Mouse (Mus musculus) liver, embryonic 16.5 days (tissue): Measurements from ENCODE around the gene Adcy7. TPM values are rescaled to one million over a fixed set of nuclear protein-coding genes. Genes with fewer than 3 reads are reported as not detected.

Experiments used
- ATAC-seq: fragments of 200-750 bp; cut with Nextera tagmentation; 2 replicates; pipeline ENCODE4 v1.8.0; 2017; ENCODE audit warnings: low read depth, mild to moderate bottlenecking, moderate number of reproducible peaks, moderate library complexity
- H3K27ac ChIP-seq: fragments of 300-500 bp; sonication (generic); 2 replicates; pipeline ENCODE4 v1.5.1; 2014; ENCODE audit warnings: mild to moderate bottlenecking, low read length
- H3K27me3 ChIP-seq: fragments of 300-500 bp; sonication (generic); 2 replicates; pipeline ENCODE4 v1.6.1; 2014; ENCODE audit warnings: low read depth, low read length, mixed read lengths; ENCODE audit not compliant: control insufficient read depth, insufficient read depth
- H3K36me3 ChIP-seq: fragments of 300-500 bp; sonication (generic); 2 replicates; pipeline ENCODE4 v1.6.1; 2014; ENCODE audit warnings: mild to moderate bottlenecking; ENCODE audit not compliant: control insufficient read depth, insufficient read depth
- H3K4me1 ChIP-seq: fragments of 300-500 bp; sonication (generic); 2 replicates; pipeline ENCODE4 v1.6.1; 2014; ENCODE audit warnings: low read depth, low read length, mixed read lengths; ENCODE audit not compliant: control insufficient read depth
- H3K4me2 ChIP-seq: fragments of 300-500 bp; sonication (generic); 2 replicates; pipeline ENCODE4 v1.6.1; 2014; ENCODE audit warnings: low read depth, low read length, mixed read lengths
- H3K4me3 ChIP-seq: fragments of 300-500 bp; sonication (generic); 2 replicates; pipeline ENCODE4 v1.5.1; 2014; ENCODE audit warnings: low read depth, mild to moderate bottlenecking, low read length
- H3K9ac ChIP-seq: fragments of 300-500 bp; sonication (generic); 2 replicates; pipeline ENCODE4 v1.6.1; 2014; ENCODE audit warnings: low read depth, low read length
- H3K9me3 ChIP-seq: fragments of 300-500 bp; sonication (generic); replicated peaks from 2 replicates; pipeline ENCODE4 v1.6.1; 2016; ENCODE audit warnings: low read length; ENCODE audit not compliant: control insufficient read depth
- WGBS: fragments of 180-500 bp; shearing (Covaris S2); extraction: QIAGEN DNeasy Blood & Tissue Kit; methylation state at CpG from one replicate; pipeline ENCODE4 v1.1.7; 2014; ENCODE audit not compliant: insufficient replicate concordance; 5-methylcytosine and 5-hydroxymethylcytosine counted together
- polyA plus RNA-seq: library from polyadenylated mRNA; unstranded; fragments of >200 nt; fragmentation: Nextera tagmentation; extraction: Ambion mirVana; gene quantifications from 2 replicates; pipeline ENCODE4 v1.2.1, GENCODE M21; 2015

Gene Adcy7
- polyA plus RNA-seq, 1 experiment from 2014 or later: 18.5 TPM

DNA sequence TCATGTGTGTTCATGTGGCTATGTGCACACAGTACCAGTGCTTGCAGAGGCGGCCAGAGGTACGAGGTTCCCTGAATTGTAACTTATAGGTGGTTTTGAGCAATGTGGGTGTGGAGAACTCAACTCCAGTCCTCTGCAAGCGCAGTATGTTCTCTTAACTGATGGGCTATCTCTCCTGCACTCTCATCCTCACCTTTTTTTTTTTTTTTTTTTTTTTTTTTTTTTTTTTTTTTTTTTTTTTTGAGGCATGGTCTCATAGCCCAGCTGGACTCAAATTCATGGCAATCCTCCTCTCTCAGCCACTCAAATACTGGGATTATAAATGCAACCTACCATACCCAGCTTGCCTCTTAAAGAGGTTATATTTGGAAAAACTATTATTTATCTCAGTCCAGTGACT lies 58.6 kb downstream of the Adcy7 start:
- Histone ChIP-seq H3K4me3 (no peak overlapping the region), H3K36me3 (peaks cover 73% of the 10 kb centered on the region), H3K9me3 (no peaks in the 10 kb centered on the region), H3K4me1 (peaks cover 20% of the 10 kb centered on the region), H3K9ac (no peak overlapping the region), H3K4me2 (no peak overlapping the region), H3K27ac (no peak overlapping the region), H3K27me3 (no peaks in the 10 kb centered on the region)
- ATAC-seq: no peak
- WGBS: 56% methylated on average over 3 of the region's 3 CpGs

DNA sequence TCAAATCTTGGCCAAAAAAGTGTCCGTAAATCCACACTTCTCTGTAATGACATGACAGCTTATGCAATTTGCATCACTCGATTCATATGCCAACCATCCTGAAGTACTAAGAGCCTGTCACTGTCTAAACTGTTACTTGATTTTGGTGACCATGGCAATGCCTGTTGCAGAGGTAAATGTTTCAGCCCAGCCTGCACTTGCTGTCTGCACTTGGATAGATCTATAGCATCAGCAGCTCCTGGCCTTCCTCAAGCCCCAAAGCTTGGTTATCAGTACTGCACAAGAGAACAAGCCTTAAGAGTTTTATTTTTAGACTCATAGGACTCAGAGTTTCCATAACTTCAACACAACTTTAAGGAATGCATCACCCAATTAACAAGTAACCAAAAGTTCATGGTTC lies 62.2 kb downstream of the Adcy7 start:
- H3K4me2 ChIP-seq: peak overlapping the region; percentile 33; the same call in 1 of the 2 replicates
- H3K9ac ChIP-seq: no peak overlapping the region
- H3K4me1 ChIP-seq: peaks cover 23% of the 10 kb centered on the region
- peak; percentile 35; the same call in 1 of the 2 replicates for ATAC-seq
- H3K9me3 ChIP-seq: no peaks in the 10 kb centered on the region
- WGBS: 79% methylated on average over 2 of the region's 2 CpGs
- no peak overlapping the region for H3K4me3 ChIP-seq
- H3K27ac ChIP-seq: peak overlapping the region; percentile 74
- H3K36me3 ChIP-seq: peaks cover 56% of the 10 kb centered on the region
- H3K27me3 ChIP-seq: no peaks in the 10 kb centered on the region

DNA sequence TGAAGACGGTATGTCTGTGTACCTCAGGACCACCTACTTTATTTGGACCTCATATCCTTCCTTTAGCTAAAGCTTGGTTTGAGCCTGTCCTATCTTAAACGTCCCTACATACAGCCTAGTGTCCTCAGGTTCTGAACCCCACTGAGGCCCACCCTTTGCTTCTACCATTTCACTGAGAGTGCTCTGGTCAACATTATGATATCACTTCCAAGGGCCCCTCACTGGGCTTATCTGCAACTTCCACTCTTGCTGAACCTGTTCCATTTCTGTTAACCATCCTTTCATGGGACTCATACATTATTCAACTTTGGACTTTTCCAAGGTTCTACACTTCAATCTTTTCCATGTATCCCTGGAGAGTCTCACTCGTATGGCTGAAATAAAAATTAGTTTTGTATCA lies 62.8 kb downstream of the Adcy7 start:
- no peaks in the 10 kb centered on the region for H3K27me3 ChIP-seq
- peaks cover 51% of the 10 kb centered on the region for H3K36me3 ChIP-seq
- H3K27ac ChIP-seq: peak overlapping the region; percentile 74
- H3K9ac ChIP-seq: no peak overlapping the region
- no peaks in the 10 kb centered on the region for H3K9me3 ChIP-seq
- no peak overlapping the region for H3K4me3 ChIP-seq
- H3K4me1 ChIP-seq: peaks cover 23% of the 10 kb centered on the region
- 32% methylated on average over 3 of the region's 3 CpGs for WGBS
- ATAC-seq: peak; percentile 93
- peak overlapping the region; percentile 33; the same call in 1 of the 2 replicates for H3K4me2 ChIP-seq

DNA sequence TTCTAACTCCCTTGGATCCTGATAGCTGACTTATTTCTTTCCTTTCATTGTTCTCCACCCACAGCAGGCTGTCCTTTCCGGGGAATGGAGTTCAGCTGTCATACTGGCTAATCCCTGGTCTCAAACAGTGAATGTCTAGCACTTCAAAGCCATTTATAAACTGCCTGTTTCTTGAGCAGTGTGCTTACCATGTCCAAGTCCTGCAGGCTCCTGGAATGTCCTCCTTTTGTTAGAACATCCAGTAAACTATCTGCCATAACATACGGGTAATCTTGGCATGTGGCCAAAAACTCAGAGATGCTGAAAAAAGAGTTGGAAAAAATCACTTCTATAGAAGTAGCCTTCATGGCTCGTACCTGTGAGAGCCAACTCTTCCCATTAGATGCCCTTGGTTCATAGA lies 67.0 kb downstream of the Adcy7 start:
- WGBS: 79% methylated on average over 3 of the region's 3 CpGs
- H3K4me3 ChIP-seq: no peak overlapping the region
- no peak overlapping the region for H3K9ac ChIP-seq
- H3K27ac ChIP-seq: no peak overlapping the region
- H3K36me3 ChIP-seq: peaks cover 44% of the 10 kb centered on the region
- ATAC-seq: no peak
- no peak overlapping the region for H3K4me2 ChIP-seq
- peaks cover 19% of the 10 kb centered on the region for H3K4me1 ChIP-seq
- H3K27me3 ChIP-seq: no peaks in the 10 kb centered on the region
- H3K9me3 ChIP-seq: no peaks in the 10 kb centered on the region

DNA sequence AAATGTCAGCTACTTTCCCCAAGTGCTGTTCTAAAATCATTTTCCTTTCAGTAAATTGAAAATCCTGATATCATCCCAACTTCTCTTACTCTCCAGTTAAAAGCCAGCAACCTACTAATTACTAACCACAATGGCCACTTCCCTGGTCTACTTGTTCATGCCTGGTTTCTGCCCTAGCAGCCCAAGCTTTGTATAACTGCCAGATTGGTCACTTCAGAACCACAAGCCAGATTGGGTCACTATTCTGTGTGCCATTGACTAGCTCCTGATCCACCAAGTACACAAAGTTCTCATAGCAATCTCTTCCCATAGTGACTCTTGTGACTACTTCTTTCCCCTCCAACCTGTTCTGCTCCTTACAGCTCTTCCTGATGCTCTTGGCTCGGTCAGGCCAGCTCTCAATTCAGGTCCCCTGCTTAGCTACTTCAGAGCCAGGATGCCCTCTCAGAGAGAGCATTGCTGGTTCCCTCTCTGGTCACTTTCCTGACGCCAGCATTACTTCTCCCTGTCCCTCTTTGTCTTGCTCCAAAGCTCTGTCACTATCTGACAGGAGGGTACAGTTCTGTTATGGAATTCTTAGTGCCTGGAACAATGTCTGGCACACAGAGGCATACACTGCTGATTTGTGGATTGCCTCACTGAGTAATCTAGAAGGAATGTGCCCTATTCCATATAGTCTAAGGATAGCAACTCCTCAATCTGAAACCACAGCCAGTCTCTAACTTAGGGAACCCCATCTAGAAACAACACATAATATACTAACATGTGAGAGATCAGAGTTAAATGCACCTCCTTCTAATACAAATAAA lies 67.9 kb downstream of the Adcy7 start:
- no peak overlapping the region for H3K4me2 ChIP-seq
- H3K27ac ChIP-seq: no peak overlapping the region
- no peaks in the 10 kb centered on the region for H3K9me3 ChIP-seq
- no peak overlapping the region for H3K9ac ChIP-seq
- peaks cover 53% of the 10 kb centered on the region for H3K36me3 ChIP-seq
- ATAC-seq: no peak
- H3K4me1 ChIP-seq: peaks cover 10% of the 10 kb centered on the region
- H3K4me3 ChIP-seq: no peak overlapping the region
- no peaks in the 10 kb centered on the region for H3K27me3 ChIP-seq
- 80% methylated on average over 2 of the region's 2 CpGs for WGBS

DNA sequence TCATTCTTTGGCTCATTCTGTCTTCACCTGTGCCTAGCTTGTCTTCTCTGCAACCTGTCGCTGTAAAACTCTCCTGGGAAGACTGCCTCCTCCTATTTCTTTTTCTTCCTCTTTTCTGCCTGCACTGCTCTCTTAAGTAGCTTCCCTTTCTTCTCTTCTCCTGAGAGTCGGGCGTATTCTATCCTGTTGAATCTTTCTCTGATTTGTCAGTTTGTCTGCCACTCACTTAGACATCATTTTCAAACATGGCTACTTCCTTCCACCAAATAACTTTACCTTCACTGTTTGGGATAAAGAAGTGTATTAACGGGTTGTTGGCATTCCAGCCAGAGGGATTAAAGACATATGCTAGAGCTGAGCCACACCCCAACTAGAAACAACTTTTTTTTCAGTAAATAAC lies 69.8 kb downstream of the Adcy7 start:
- 62% methylated on average over 4 of the region's 4 CpGs for WGBS
- H3K36me3 ChIP-seq: peaks cover 57% of the 10 kb centered on the region

DNA sequence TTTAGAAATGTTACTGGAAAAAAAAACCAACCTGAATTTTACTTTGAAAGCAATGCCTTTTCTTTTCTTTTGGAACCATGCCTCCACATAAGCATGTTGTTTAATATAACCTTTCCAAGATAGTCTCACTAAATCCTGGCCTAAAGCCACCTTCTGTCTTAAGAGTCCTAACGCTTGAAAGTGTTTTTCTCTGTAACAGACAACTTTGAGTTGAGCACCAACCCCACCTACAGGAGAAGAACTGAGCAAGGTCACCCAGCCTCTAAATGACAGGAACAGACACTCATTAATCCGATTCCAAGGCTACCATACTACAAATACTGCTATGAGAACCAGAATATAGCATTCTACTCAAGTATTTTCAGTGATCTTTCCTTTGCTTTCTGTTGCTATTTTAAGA lies 76.8 kb downstream of the Adcy7 start:
- Histone ChIP-seq H3K27me3 (no peaks in the 10 kb centered on the region), H3K4me2 (no peak overlapping the region), H3K27ac (no peak overlapping the region), H3K9ac (no peak overlapping the region), H3K36me3 (peaks cover 60% of the 10 kb centered on the region), H3K4me3 (no peak overlapping the region), H3K4me1 (no peaks in the 10 kb centered on the region), H3K9me3 (no peaks in the 10 kb centered on the region)
- no peak for ATAC-seq
- 70% methylated on average over 2 of the region's 2 CpGs for WGBS

More for the DNA sequence above, 69.8 kb downstream of the Adcy7 start:
- Histone ChIP-seq H3K9me3 (no peaks in the 10 kb centered on the region), H3K9ac (no peak overlapping the region), H3K4me1 (no peaks in the 10 kb centered on the region), H3K4me2 (no peak overlapping the region), H3K27ac (no peak overlapping the region), H3K4me3 (no peak overlapping the region), H3K27me3 (no peaks in the 10 kb centered on the region)
- ATAC-seq: no peak

DNA sequence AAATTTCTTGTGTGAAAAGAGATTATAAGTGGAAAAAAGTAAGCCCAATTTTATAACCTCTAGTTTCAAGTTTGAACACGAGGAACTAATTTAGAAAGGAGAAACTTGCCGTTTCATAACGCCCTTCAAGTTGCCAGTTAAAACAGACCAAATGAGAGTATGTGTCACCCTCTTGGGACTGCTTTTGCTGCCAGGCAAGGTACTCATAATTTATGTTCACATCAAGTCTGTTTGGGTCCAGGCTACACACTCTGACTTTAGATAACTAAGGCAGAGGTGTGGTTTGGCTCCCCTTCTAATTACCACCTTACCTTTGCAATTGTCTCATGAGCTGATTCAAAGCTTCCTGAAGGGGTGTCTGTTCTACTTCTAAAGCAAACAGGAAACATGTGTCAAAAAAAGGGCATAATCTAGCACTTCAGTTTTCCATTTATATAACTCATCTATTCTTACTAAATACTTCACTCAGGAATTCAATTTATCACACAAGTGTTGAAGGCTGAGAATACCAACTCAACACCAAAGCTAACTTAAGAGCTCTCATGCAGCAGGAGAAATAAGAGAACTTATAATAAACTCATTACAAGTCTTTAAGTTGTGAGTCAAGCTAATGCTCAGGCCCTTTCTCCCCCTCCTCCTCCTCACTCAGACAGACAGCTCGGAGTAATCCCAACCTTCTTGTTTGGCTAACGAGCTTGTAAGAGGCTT lies 85.2 kb downstream of the Adcy7 start:
- H3K27ac ChIP-seq: no peak overlapping the region
- H3K36me3 ChIP-seq: peaks cover 53% of the 10 kb centered on the region
- H3K27me3 ChIP-seq: no peaks in the 10 kb centered on the region
- peaks cover 10% of the 10 kb centered on the region for H3K4me1 ChIP-seq
- H3K9me3 ChIP-seq: no peaks in the 10 kb centered on the region
- H3K9ac ChIP-seq: no peak overlapping the region
- 75% methylated on average over 5 of the region's 5 CpGs for WGBS
- H3K4me2 ChIP-seq: no peak overlapping the region
- ATAC-seq: no peak
- no peak overlapping the region for H3K4me3 ChIP-seq

DNA sequence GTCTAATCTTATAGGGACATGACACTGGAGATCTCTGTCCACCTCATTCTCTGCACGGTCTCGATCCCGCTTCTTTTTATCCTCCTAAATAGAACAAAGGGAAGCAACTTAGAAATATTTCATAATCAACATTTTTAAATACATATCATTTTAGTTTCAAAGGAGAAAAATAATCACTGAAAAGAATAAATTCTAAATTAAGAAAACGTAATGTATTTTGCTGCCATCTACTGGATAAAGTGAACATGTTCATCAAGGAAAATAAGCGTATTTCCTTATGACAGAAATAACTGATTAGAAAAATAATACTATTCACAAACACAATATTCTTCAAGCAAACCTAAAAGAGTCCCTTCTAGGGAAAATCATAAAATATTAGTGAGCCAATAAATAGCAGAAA lies 85.7 kb downstream of the Adcy7 start:
- peaks cover 15% of the 10 kb centered on the region for H3K4me1 ChIP-seq
- peaks cover 49% of the 10 kb centered on the region for H3K36me3 ChIP-seq
- H3K9ac ChIP-seq: no peak overlapping the region
- H3K4me2 ChIP-seq: no peak overlapping the region
- H3K9me3 ChIP-seq: no peaks in the 10 kb centered on the region
- no peak overlapping the region for H3K4me3 ChIP-seq
- H3K27me3 ChIP-seq: no peaks in the 10 kb centered on the region
- H3K27ac ChIP-seq: no peak overlapping the region
- WGBS: 79% methylated on average over 5 of the region's 5 CpGs
- ATAC-seq: no peak
